Mouse (Mus musculus) liver (tissue): ENCODE results near the gene Them4.

ENCODE experiments used
- DNase-seq: peaks from one replicate; pipeline ENCODE4 v3.0.0-alpha.2; 2020; ENCODE audit warnings: mixed read lengths

Gene Them4

DNA sequence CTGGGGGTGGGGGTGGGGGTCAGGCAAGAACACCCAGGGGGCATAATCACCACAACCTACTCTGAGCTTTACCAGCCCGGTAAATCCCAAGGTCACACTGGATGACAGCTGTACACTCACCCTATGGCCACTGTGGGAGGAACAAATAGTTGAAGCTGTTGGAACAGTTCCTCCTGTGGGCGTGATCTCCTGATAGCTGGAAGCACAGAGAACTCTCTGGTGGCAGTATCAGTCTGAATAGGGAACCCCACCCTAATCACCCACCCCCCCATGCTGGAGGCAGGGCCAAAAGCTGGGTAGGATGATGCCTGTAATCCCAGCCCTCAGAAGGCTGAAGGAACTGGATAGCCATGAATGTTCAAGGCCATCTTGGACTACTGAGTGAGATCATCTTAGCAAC lies 59.8 kb downstream of the Them4 start:
- no peak for DNase-seq

DNA sequence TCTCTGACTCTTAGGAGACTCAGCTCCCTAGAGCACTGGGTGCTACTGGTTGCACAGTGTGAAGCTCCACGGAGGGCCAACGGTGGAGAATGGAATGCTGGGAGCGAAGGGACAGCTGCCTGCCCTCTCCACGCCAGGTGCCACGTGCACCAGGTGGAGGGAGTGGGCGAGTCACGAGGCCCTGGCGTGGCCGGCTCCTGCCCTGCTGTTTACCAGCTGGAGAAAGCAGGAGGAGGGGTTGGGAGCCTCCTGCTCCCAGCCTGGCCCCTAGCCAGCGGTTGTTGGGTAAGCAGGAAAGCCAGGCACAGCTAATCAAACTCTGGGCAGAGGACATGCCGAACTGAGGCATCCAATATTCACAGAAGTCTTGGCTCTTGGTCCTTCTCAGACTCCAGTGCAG lies 61.7 kb downstream of the Them4 start:
- peak; percentile 64 for DNase-seq

DNA sequence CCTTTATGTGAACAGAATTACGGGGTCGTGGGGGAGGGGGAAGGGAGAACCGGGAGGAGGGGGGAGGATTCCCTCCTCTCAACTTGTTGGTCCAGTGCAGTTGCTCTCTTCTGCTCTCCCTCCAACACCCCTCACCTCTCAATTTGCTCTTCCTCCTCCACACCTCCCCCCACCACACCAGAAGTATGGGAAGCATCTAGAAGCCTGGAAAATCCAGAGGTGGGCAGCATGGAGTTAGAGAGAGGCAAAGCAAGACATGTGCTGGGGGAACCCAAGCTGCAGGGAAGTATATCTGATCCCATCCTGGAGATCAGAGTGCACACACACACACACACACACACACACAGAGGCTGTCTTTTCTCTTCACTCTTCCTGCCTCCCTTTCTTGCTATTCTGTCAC lies 62.1 kb downstream of the Them4 start:
- DNase-seq = no peak

DNA sequence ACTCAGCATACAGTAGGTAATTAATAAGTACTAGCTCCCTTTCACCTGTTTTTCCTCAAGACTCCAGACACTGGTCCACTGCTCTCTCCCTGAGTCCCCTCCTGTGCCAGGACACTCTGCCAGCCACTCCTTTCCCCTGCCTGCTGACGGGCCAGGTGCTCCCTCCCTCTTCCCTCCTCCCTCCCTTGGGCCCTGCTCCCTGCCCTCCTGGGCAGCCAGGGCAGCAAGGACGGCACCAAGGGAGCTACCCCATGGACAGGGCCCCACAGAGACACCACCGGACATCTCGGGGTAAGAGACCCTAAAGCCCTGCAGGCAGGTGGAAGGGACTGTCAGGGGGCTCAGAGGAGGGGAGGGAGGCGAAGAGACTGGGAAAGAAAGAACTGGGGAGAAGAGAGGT lies 62.8 kb downstream of the Them4 start, which contains the start of gene Rorc:
Gene Rorc (plus strand): TSS at position 154 of the 400 bp plus-strand sequence.
- no peak for DNase-seq

DNA sequence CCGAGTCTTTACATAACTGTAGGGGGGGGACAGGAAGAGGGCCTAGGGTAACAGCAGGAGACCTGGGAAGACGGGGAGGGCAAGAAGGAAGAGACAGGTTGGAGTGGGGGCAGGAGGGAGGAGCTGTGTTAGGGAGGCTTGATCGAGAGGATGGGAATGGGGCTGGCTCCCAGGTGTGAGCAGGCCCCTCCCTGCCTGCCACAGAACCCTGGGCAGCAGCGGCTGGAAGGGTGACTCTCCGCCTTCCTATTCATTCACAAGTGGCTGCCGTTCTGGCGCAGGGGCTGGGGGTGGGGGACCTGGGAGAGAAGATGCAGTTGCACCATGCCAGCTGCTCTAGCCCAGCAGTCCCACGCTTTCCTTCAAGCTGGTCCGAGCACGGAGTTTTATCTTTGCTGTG lies 63.2 kb downstream of the Them4 start:
- no peak for DNase-seq

DNA sequence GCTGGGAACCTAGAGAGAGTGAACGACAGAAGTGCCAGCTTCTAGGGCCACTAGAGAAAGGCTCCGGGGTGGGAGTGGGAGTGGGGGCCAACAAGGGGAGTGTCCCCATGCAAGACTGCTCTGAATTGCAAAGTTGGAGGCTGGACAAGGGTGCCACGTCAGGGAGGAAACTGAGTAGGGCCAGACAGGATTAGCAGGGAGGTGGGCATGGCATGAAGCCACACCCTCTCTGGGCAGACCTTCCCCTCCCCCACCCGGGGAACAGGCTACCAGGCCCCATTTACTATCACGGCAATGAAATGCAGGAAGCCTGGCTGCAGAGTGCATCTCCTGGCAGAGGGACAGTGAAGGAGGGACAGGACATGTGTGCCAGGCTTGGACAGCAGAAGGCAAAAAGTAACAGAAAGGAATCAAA lies 63.7 kb downstream of the Them4 start:
- DNase-seq = peak; percentile 29

DNA sequence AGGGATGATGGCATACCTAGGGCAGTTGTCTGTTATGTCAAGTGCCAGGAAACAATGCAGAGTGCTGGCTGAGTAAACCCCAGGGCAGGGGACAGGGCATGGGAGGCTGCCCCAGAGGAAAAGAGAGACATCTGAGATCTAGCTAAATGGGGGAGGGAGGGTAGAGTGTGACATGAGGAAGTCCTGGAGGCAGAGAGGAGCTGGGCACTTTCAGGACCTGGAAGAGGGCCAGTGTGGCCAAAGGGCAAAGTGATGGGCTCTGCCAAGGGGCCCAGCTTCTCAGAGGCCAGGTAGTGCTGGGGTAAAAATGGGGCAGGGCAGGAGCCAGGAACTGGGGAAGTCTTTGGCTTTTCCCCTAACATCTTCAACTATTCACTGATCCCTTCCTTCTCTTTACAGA lies 64.7 kb downstream of the Them4 start:
- no peak for DNase-seq

DNA sequence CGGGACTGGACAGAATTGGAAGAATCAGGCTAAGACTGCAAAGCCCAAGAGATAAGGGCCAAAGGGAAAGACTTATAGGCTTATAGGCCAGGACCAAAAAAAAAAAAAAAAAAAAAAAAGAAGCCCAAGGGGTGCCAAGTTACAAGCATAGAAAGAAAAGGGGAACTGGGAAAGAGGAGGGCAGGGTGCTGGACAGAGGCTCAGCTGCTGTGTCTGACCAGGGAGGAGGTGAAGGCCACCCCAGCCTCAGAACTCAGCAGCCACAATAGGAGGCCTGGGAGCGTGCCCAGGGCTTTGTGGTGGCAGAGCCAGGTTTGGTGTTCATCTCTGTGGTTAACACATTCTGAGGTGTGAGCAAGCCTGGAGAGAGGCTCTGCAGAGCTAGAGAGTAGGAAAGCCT lies 65.3 kb downstream of the Them4 start:
- DNase-seq = no peak

DNA sequence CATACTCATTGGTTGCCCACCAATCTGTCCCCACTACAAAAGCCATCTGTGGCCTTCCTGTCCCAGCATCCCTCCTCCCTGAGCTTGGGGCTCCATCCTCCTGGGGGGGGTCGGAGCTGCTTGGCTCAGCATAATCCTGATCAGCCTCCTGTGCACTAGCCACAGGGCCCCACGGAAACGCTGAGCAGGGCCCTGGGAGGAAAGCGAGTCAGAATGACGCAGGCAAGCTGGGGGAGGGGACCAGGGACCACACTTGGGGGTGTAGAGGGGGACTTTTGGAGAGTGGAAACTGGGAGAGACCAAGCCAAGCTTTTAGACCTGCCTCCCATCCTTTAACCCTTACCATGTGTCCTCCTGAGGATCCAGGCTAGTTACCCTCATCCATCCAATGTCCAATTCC lies 66.0 kb downstream of the Them4 start:
- DNase-seq = no peak

DNA sequence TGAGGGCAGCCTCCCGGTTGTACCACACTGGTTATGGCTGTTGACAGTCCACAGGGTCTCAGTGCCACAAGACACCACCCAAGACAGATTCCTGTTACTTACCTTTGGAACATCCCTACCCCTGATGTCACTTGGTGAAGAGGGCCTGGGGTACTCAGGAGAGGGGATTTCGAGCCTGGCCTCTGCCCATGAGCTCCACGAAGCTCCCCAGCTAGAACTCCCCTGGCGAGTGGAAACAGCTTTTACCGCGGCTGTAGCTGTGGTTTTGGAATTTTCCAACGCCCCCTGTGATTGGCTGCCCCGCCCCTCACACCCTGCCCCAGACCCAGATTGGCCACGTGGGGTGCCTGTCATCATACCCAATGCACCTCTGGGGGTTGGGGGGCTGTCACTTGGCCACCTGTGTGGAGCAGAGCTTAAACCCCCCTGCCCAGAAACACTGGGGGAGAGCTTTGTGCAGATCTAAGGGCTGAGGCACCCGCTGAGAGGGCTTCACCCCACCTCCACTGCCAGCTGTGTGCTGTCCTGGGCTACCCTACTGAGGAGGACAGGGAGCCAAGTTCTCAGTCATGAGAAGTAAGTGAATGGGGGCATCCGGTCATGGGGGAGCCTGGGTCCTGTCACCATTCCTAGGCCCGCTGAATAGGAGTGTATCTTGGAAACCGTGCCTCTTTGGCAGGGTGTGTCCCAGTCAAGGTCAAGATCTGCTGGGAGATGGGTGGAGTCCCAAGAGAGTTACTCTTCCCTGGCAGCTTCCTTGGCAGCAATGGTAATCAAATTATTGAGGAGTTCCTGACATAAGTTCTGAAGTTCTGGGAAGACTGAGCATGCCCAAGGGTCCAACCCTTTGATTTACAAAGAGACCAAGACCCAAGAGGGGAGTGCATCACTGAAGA lies 67.4 kb downstream of the Them4 start:
- DNase-seq = no peak

DNA sequence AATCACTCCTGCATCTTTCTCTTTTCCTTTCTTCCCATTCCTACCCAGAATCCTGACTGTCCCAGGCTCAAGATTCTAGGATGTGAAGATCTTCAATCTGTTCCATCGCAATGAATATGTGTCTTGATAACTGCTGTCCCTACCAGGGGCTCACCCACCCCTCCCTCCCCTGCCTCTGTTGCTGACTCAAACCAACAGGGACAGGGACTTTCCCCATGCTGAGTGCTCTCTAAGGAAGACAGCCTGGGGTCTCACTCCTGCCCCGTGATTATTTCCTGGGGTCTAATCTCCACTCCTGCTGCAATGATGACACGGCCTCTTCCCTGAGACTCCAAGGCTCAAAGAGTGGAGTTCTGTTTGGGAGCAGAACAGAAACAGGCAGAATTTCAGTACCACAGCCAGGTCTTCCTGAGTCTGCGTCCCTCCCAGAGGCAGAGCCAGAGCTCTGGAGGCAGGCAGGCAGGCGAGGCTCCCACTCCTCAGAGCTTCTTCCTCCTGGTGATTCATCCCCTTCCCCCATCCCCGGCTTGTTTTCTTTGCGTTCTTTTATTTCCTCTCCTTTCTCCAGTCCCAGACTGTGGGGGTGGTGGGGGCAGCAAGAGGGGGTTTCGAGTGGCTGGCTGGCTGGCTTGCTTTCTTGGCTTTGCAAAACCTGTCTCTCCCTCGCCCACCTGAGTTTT lies 70.1 kb downstream of the Them4 start:
- no peak for DNase-seq
